Mouse (Mus musculus): ENCODE data around the gene Lgals9. TPM values are rescaled to one million over a fixed set of nuclear protein-coding genes. Genes with fewer than 3 reads are reported as not detected.

Lgals9 gene
- polyA plus RNA-seq, 1 experiment from 2014 or later, result 586 TPM

DNA sequence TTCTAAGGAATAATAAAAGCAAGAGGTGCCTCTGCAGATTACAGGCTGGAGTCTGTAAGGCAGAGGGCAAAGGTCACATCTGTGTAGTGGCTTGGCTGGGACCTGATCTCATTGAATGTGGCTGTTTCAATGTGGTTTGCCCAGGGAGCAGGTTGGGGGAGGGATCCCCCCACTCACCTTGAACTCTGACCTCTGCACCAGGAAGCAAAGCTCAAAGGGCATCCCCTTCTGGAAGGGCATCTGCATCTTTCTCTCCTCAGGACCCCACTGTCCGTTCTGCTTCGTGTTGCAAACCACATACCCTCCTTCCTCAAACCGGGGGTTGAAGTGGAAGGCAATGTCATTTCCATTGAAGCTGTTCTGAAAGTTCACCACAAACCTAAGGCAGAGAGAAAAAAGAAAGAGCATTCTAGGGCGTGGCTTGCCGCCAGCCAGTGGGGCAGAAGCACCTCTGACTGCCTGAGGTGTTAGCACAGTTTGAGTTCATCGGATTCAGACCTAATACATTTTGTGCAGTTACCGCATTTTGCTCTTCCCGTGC, 11.9 kb downstream of the Lgals9 start:
- H3K9me3 ChIP-seq (ENCODE audit: control insufficient read depth), result no peaks in the 10 kb centered on the region
- H3K27ac ChIP-seq (ENCODE audit: low read depth, low read length), result no peak overlapping the region
- ATAC-seq, result peak; percentile 56
- peaks cover 93% of the 10 kb centered on the region for H3K36me3 ChIP-seq (ENCODE audit: control insufficient read depth, insufficient read depth)
- WGBS, result 39% methylated on average over 8 of the region's 8 CpGs
- no peak for TF ChIP-seq CTCF (IDR thresholded peaks at IDR 0.05; ENCODE audit: low read depth)
- no peak overlapping the region for H3K9ac ChIP-seq (ENCODE audit: low read depth, low read length)
- H3K4me1 ChIP-seq (replicated peaks; ENCODE audit: control insufficient read depth, insufficient read depth, low read length), result no peaks in the 10 kb centered on the region
- H3K4me3 ChIP-seq (ENCODE audit: low read depth, low read length), result no peak overlapping the region
- no peak overlapping the region for H3K4me2 ChIP-seq (replicated peaks; ENCODE audit: low read depth)
- no peaks in the 10 kb centered on the region for H3K27me3 ChIP-seq (replicated peaks; ENCODE audit: control insufficient read depth, insufficient read depth, low read length)

DNA sequence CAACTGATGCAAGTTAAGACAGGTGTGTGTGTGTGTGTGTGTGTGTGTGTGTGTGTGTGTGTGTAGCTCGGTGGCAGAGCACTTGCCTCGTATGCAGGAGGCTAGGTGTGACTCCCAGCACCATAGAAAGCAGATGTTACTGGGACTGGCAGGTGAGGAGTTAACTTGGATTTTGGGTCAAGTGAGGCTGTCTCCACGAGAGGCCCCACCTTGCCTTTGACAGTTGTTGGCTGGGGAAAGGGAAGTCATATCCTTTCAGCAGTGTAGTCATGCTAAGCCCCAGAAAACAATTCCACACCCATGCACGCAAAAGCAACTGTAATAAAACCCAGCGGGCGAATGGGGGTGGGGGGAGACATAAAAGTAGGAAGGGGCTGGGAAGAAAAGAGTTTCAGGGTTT, 12.4 kb downstream of the Lgals9 start:
- H3K9me3 ChIP-seq (ENCODE audit: control insufficient read depth), result no peaks in the 10 kb centered on the region
- no peak overlapping the region for H3K9ac ChIP-seq (ENCODE audit: low read depth, low read length)
- peak overlapping the region; percentile 15; the same call in 1 of the 2 replicates for H3K27ac ChIP-seq (ENCODE audit: low read depth, low read length)
- no peaks in the 10 kb centered on the region for H3K27me3 ChIP-seq (replicated peaks; ENCODE audit: control insufficient read depth, insufficient read depth, low read length)
- peaks cover 93% of the 10 kb centered on the region for H3K36me3 ChIP-seq (ENCODE audit: control insufficient read depth, insufficient read depth)
- H3K4me1 ChIP-seq (replicated peaks; ENCODE audit: control insufficient read depth, insufficient read depth, low read length), result no peaks in the 10 kb centered on the region
- H3K4me2 ChIP-seq (replicated peaks; ENCODE audit: low read depth), result no peak overlapping the region
- 25% methylated on average over 6 of the region's 6 CpGs for WGBS
- peak; percentile 12; the same call in 1 of the 2 replicates for ATAC-seq
- no peak overlapping the region for H3K4me3 ChIP-seq (ENCODE audit: low read depth, low read length)
- no peak for TF ChIP-seq CTCF (IDR thresholded peaks at IDR 0.05; ENCODE audit: low read depth)

DNA sequence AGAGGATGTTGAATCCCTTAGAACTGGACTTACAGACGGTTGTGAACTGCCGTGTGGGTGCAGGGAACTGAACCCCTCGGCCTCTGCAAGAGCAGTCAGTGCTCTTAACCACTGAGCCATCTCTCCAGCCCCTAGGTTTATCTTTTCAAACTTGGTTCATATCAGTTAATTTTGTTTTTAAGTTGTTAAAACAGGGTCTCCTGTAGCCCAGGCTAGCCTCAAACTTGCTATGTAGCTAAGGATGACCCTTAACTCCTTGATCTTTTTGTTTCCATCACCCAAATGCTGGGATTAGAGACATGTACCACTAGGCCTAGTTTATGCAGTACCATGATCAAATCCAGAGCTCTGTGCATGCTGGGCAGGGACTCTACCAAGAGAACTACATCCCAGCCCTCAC, 13.0 kb downstream of the Lgals9 start:
- no peak overlapping the region for H3K27ac ChIP-seq (ENCODE audit: low read depth, low read length)
- WGBS, result 91% methylated on average over 3 of the region's 3 CpGs

DNA sequence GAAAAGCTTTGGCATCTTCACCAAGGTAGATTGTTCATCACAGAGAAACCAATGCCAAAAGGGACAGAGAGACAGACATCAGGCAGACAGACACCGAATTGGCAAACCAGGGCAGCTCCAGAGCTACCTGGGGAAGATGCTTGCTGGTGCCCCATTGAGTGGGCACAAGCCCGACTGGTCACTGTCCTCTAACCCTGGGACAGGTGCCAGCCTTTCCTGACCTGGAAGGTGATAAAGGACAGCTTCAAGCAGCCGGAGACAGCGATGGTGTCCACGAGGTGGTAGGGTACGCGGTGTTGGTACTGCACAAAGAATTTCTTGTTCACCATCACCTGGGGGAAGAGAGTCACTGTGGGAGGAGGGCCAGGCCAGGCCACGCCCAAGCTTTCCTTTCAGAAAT, 13.7 kb downstream of the Lgals9 start:
- Histone ChIP-seq H3K27me3 (replicated peaks; ENCODE audit: control insufficient read depth, insufficient read depth, low read length) (no peaks in the 10 kb centered on the region), H3K36me3 (ENCODE audit: control insufficient read depth, insufficient read depth) (peaks cover 91% of the 10 kb centered on the region), H3K9ac (ENCODE audit: low read depth, low read length) (no peak overlapping the region), H3K4me1 (replicated peaks; ENCODE audit: control insufficient read depth, insufficient read depth, low read length) (no peaks in the 10 kb centered on the region), H3K27ac (ENCODE audit: low read depth, low read length) (no peak overlapping the region), H3K9me3 (ENCODE audit: control insufficient read depth) (no peaks in the 10 kb centered on the region), H3K4me2 (replicated peaks; ENCODE audit: low read depth) (no peak overlapping the region), H3K4me3 (ENCODE audit: low read depth, low read length) (no peak overlapping the region)
- no peak for ATAC-seq
- TF ChIP-seq CTCF (IDR thresholded peaks at IDR 0.05; ENCODE audit: low read depth), result no peak
- WGBS, result 88% methylated on average over 8 of the region's 8 CpGs

More for the DNA sequence above, 13.0 kb downstream of the Lgals9 start:
- Histone ChIP-seq H3K4me3 (ENCODE audit: low read depth, low read length) (no peak overlapping the region), H3K9me3 (ENCODE audit: control insufficient read depth) (no peaks in the 10 kb centered on the region), H3K27me3 (replicated peaks; ENCODE audit: control insufficient read depth, insufficient read depth, low read length) (no peaks in the 10 kb centered on the region), H3K4me2 (replicated peaks; ENCODE audit: low read depth) (no peak overlapping the region), H3K36me3 (ENCODE audit: control insufficient read depth, insufficient read depth) (peaks cover 91% of the 10 kb centered on the region), H3K9ac (ENCODE audit: low read depth, low read length) (no peak overlapping the region), H3K4me1 (replicated peaks; ENCODE audit: control insufficient read depth, insufficient read depth, low read length) (no peaks in the 10 kb centered on the region)
- ATAC-seq, result no peak
- TF ChIP-seq CTCF (IDR thresholded peaks at IDR 0.05; ENCODE audit: low read depth), result no peak

DNA sequence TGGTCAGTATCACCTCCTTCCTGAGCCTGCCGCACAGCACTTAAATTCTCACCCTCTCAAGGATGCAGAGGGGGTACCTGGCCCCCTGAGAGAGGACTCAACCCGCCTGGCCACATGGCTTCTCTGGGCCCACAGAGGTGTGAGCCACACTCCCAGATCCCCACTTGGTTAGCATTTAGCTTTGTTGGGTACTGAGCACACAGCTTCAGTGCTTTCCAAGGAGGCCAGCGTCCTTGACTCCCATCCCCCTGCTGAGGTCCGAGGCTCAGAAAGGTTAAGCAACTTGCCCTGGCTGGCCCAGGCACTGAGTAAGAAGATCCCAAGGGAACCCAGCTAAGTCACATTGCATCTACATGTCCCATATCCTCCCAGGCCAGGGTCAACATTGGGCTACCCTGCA, 16.6 kb downstream of the Lgals9 start:
- Histone ChIP-seq H3K4me3 (ENCODE audit: low read depth, low read length) (no peak overlapping the region), H3K4me1 (replicated peaks; ENCODE audit: control insufficient read depth, insufficient read depth, low read length) (no peaks in the 10 kb centered on the region), H3K36me3 (ENCODE audit: control insufficient read depth, insufficient read depth) (peaks cover 92% of the 10 kb centered on the region), H3K4me2 (replicated peaks; ENCODE audit: low read depth) (no peak overlapping the region), H3K27me3 (replicated peaks; ENCODE audit: control insufficient read depth, insufficient read depth, low read length) (no peaks in the 10 kb centered on the region), H3K9me3 (ENCODE audit: control insufficient read depth) (no peaks in the 10 kb centered on the region), H3K9ac (ENCODE audit: low read depth, low read length) (no peak overlapping the region), H3K27ac (ENCODE audit: low read depth, low read length) (no peak overlapping the region)
- TF ChIP-seq CTCF (IDR thresholded peaks at IDR 0.05; ENCODE audit: low read depth), result no peak
- no peak for ATAC-seq
- 81% methylated on average over 4 of the region's 4 CpGs for WGBS

DNA sequence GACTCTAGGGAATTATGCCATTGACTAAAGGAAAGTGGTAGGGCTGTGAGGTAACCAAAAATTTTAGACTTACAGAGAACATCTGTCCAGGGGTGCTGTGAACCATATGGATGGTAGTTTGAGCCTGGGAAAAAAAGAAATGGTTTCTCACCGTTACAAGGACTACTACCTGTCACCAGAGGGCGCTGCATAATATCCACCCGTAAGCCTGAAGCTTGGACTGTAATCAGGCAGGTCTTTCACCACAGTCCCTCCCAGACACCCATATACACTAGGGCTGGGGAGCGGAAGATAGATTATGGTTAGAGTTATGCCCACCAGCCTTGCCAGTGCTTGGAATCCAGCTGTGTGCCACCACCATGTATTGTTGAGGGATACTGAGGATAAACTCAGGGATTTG, 17.4 kb downstream of the Lgals9 start:
- Histone ChIP-seq H3K4me1 (replicated peaks; ENCODE audit: control insufficient read depth, insufficient read depth, low read length) (no peaks in the 10 kb centered on the region), H3K4me3 (ENCODE audit: low read depth, low read length) (no peak overlapping the region), H3K4me2 (replicated peaks; ENCODE audit: low read depth) (no peak overlapping the region), H3K27me3 (replicated peaks; ENCODE audit: control insufficient read depth, insufficient read depth, low read length) (no peaks in the 10 kb centered on the region), H3K27ac (ENCODE audit: low read depth, low read length) (no peak overlapping the region), H3K36me3 (ENCODE audit: control insufficient read depth, insufficient read depth) (peaks cover 90% of the 10 kb centered on the region), H3K9me3 (ENCODE audit: control insufficient read depth) (no peaks in the 10 kb centered on the region), H3K9ac (ENCODE audit: low read depth, low read length) (no peak overlapping the region)
- 0 out of 2 replicates have a peak, but pooled peaks have one; percentile 14 for ATAC-seq
- WGBS, result 25% methylated on average over 4 of the region's 4 CpGs
- TF ChIP-seq CTCF (IDR thresholded peaks at IDR 0.05; ENCODE audit: low read depth), result peak; percentile 85

DNA sequence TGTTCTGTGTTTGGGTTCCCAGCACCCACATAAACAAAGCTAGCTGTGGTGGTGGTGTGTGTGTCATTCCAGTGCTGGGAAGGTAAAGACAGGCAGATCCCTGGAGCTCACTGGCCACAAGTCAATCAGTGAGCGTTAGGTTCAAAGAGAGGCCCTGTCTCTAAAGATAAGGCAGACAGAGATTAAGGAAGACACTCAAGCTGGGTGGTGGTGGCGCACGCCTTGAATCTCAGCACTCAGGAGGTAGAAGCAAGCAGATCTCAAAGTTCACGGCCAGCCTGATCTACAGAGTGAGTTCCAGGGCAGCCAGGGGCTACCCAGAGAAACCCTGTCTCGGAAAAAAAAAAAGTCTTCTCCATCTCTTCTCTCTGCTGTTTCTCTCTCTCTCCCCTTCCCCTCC, 23.5 kb downstream of the Lgals9 start:
- peaks cover 35% of the 10 kb centered on the region for H3K36me3 ChIP-seq (ENCODE audit: control insufficient read depth, insufficient read depth)
- H3K4me1 ChIP-seq (replicated peaks; ENCODE audit: control insufficient read depth, insufficient read depth, low read length), result no peaks in the 10 kb centered on the region
- no peak overlapping the region for H3K4me2 ChIP-seq (replicated peaks; ENCODE audit: low read depth)
- 32% methylated on average over 5 of the region's 5 CpGs for WGBS
- ATAC-seq, result no peak; the same call in 1 of the 2 replicates
- no peak overlapping the region for H3K4me3 ChIP-seq (ENCODE audit: low read depth, low read length)
- H3K9me3 ChIP-seq (ENCODE audit: control insufficient read depth), result no peaks in the 10 kb centered on the region
- H3K27ac ChIP-seq (ENCODE audit: low read depth, low read length), result no peak overlapping the region
- H3K27me3 ChIP-seq (replicated peaks; ENCODE audit: control insufficient read depth, insufficient read depth, low read length), result no peaks in the 10 kb centered on the region
- no peak overlapping the region for H3K9ac ChIP-seq (ENCODE audit: low read depth, low read length)
- no peak for TF ChIP-seq CTCF (IDR thresholded peaks at IDR 0.05; ENCODE audit: low read depth)

All from intestine, postnatal 0 days (tissue).